Mouse (Mus musculus): ENCODE data around the gene Slc4a1.

Slc4a1 gene

DNA sequence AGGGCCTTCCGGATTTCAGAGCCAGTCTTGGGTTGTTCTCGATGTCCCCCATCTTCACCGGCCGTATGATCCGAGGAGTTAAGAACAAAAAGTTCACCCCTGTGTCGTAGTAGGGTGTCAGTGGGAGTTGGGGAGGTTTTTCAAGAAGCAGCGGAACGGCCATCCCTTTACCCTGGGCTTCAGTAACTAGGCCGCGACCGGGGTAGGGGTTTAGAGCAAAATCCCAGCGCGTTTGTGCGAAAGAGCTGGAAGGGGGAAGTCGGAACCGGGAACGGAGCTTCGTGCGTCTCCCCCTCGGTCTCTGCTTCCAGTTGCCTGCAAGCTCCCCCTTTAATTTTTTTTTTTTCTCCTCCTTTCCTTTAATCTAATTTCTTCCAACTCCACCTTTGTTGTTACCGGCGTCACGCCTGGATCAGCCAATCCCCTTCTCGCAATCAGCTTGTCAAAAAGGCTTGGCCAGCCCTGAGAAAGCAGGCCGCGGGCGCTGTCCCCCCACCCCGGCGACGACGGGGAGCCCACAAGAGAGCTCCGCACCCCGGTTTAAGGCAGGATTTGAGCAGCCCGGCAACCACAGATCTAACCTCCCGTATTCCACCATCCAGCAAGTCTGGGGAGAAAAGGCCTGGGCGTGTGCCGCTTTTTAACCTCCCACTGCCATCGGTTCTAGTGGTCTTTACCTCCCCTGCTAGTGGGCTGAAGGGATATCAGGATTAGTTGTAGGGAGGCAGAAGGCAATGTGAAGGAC, 45.9 kb downstream of the Slc4a1 start:
- DNase-seq = peak; percentile 88

DNA sequence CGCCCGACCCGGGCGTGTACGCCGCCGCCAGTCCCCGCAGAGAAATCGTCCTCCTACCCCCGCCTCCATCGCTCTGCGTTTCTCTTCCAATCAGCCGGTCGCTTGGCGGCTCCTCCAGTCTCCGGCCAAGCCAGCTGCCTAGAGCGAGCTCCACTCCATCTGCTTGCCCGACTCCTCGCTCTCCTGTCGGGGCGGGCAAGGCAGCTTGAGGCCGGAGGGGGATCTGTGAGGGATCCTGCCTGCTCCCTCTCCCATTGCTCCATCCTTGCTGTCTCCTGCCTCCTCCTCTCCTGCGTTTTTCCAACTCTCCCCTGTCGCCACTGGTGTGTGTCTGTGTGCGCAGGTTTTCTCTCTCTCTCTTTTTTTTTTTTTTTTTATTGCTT, 46.6 kb downstream of the Slc4a1 start, which contains the start of gene Ubtf:
Ubtf (minus strand) TSS at position 333 of the 383 bp plus-strand sequence.
- peak; percentile 89 for DNase-seq

DNA sequence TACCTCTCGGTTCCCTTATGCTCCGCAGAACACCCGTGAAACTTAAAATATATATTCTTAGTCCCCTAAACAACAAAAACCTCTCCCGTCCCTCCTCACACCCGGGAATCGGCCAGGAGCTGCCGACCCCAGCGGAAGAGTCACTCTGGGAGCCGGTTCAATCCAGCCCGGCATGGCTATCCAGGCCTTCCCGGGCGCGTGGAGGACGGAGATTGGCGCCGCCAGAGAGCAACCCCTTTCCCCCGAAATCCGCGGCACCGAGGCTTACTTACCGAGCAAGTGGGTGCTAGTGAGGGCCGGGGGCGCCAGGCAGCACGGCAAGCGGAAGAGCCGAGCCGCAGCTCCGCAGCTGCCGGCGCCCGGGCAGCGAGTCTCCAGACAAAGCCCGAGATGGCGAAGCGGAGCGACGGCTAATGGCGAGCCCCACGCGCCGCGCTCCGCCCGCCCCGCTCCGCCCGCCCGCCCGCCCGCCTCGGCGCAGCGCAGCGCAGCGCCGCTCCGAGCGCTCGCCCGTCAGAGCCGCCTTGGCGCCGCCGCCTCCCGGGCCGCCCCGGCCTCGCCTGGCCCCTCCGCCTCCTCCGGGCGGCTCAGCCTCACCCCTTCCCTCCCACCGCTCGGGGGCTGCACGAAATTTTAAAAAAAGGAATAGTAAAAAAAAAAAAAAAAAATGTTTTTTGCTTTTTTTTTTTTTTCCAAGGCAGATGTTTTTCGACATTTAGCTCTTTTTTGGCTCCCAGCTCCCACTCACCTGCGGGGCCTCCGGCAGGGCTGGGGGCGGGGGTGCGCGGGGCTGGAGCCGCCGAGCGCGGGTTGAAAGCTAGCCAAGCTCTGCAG, 47.2 kb downstream of the Slc4a1 start:
- peak; percentile 59 for DNase-seq

DNA sequence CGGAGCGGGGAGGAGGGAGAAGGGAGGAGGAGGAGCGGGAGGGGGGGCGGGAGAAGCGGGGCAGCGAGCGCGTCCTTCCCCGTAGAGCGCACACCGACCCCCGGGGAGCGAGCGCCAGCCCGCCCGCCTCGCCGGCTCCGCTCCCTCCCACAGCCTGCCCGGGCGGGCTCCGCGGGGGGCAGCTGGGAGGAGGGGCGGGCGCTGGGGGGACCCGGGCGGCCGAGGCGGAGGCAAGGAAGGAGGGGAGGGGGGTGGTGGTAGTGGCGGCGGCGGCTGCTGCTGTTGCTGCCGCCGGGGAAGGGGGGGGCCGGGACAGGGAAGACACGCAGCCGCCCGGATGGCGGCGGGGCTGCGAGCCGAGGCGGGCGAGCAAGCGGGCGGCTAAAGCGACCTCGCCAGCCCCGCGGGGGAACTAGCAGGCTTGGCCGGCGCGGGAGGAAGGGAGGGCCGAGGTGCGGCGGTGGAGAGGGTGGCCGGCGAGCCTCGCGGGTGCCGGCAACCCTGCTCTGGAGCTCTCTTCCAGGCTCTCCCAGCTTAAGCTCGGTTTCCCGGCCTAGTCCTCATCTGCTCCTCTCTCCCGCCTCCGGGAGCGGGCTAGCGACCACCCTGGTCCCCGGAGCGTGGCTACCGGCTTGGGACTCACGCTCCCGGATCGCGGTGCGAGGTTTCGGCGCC, 48.0 kb downstream of the Slc4a1 start:
- DNase-seq = peak; percentile 87

DNA sequence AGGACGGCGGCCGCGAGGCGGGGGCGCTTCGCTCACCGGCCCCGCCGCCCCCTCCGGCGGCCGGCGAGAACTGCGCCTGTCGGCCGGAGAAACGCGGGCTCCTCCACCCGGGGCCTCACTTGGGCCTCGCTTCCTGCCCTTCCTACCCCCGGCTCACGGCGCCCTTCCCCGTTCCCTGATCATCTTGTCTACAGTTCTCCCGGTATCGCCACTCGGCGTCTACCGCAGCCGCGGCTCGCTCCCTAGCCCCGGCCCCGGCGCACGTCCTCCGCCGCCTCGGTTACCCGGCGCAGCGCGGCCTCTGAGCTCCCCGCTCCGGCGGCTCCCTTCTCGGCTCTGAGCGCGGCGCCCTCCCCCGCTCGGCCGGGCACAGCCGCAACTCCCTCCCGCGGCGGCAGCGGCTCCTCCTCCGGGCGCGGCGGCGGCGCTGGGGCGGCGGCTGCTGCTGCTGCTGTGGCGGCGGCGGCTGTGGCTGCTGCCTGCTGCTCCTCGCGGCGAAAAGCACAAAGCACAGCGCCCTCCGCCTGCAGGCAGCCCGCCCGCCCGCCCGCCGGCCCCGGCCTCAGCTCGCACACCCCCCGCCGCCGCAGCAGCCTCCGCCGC, 48.6 kb downstream of the Slc4a1 start:
- peak; percentile 79 for DNase-seq

DNA sequence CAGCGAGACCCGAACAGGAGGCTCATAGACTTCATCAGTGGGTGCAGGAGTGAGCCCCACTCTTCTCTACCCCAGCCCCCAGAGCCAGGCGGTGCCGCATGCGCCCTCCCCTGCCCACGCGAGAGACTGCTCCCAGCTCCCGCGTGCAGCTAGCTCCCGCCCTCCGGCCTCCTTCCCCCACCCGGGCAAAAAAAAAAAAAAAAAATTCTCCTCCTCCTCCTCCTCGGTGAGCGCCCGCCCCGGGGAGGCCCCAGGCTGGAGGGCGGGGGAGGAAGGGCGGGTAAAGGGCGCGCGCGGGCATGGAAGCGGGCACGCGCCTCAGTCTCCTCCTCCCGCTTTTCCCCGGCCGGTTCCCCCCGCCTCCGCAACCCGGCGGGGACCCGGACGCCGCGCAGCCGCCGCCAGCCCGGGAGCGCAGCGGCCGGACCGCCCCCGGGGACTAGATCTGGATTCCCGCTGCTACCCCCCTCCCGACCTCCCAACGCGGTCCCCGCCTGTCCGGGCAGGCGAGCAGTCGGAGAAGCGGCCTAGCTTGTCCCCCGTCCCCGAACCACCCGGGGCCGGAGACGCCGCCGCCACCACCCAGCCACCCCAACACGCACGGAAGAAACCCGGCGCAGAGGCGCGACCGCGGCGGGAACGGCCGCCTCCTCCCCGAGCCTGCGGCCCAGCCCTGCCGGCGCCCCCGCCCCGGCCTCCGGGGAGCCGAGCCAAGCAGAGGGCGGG, 49.3 kb downstream of the Slc4a1 start:
- DNase-seq = peak; percentile 93

DNA sequence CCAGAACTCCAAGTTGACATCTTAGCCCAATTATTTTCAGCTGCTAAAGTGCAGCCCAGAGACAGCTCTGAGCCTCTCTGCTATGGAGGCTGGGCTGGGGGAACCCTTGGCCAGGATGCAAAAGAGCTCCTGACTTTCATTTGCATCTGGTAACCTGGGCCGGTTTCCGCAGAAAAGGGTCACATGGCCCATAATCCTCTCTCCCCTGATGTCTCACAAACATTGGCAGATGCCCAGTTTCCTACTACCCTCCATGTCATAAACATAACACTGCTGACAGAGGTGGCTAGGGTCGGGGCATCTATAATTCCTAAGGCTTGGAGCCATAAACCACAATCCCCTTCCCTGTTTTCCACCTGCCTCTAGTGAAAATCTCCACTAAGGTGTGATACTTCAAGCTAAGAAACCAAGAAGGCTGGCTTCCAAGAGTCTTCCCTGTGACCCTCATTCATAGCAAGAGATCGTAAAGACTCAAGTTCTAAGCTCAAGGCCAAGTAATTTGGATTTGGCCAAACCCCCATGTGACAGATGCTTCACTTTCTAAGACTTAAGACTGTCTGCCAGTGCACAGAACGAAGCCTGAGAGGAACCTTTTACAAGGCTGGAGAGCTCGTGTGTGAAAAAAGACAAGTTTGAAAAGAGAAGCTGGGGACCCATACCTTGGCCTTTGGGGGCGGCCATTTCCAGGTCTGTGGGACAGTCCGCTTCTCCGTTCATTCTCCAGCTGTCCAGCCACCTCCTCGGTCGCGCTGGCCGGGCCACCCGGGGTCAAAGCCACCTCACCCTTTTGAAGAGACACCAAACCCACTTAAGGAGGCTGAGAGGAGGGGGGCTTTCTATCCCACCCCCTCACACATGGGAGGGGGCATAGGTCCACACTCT, 50.1 kb downstream of the Slc4a1 start:
- no peak for DNase-seq

DNA sequence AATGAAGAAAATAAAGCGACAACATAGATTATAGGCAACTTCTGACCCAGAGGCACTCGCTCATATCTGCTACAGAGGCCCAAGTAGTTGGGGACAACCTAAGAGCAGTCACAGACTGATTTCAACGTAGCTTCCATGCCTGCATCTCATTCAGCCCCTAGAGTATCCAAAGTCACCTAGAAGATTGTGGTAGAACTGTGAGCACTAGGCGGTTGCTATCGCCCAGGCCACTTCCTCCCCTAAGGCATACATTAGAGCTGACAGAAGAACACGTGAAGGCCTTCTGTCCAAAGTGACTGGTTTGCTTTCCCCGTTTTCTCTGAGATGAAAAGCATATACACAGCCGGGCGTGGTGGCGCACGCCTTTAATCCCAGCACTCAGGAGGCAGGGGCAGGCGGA, 51.7 kb downstream of the Slc4a1 start:
- DNase-seq = no peak

DNA sequence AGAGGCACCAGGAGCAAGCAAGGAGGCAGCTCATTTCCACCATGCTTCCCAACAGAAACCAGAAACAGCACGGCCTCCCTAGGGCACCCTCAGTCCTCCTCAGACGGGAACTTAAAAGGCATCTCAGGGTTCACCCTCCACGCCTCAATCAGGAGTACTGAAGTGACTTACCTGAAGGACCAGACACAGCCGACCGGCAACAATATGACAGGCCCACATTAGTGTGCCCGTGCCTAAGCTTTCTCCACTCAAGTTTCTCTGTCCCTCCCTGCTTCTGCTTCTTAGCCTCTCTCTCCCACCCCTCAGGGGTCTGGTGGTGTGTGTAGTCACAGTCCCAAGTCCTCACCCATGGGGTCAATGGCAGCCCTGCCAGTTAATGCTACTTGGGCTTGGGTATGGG, 53.4 kb downstream of the Slc4a1 start:
- no peak for DNase-seq

DNA sequence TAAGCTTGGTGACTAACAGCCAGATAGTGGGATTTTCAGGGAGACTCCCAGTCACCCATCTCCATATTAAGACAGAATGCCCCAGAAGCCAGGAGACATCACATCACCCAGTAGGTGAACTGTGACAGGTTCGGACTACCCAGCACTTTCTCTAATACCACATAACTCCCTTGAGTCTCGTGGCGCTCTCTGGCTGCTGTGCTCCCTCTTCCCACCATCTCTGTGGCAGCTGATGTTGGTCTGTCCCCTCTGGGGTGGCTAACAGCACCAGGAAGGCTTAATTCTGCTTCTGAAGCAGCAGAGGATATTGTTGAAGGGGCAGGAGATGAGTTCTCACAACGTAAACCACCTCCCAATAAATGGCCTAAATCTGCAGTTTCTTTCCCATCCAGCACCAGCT, 54.0 kb downstream of the Slc4a1 start:
- DNase-seq = no peak

DNA sequence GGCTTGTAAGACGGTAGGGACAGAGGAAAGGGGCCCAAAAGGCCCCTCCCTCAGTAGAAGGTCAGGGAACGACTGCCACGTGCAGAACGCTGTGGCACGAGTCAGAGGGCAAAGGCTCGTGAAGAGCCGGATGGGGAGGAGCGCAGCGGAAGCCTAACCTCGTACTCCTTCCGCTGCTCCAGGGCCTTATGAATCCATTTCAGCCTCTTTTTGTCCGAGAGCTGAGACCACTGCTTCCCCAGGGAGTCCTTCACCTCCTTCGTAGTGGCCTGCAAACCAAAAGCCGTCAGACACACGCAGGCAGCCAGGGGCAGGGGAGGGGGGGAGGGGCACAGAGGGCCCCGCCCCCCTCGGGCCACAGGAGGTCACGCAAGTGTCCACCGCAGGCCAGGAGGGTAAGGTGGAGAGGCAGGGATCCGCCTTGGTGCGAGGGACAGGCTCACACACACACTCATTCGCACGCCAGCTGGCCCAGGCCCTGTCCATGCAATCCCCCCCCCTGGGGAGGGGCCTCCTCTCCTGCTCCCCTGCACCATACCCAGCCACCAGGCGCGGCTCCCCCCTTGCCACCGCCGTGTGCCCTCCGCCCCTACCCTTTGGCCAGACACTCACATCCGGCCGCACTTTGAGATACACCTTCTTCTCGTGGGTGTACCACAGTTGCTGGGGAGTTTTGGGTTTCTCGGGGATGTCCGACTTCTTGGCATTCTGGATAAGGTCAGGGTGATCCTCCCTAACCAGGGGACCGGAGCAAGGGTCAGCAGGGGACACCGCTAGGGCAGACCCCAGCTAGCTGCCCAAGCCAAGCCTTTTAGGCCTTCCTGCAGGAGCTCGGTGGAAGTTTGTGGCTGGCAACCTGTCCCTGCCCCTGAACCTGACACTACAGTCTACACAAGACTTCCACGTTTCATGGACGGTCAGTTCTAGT, 55.0 kb downstream of the Slc4a1 start:
- no peak for DNase-seq

DNA sequence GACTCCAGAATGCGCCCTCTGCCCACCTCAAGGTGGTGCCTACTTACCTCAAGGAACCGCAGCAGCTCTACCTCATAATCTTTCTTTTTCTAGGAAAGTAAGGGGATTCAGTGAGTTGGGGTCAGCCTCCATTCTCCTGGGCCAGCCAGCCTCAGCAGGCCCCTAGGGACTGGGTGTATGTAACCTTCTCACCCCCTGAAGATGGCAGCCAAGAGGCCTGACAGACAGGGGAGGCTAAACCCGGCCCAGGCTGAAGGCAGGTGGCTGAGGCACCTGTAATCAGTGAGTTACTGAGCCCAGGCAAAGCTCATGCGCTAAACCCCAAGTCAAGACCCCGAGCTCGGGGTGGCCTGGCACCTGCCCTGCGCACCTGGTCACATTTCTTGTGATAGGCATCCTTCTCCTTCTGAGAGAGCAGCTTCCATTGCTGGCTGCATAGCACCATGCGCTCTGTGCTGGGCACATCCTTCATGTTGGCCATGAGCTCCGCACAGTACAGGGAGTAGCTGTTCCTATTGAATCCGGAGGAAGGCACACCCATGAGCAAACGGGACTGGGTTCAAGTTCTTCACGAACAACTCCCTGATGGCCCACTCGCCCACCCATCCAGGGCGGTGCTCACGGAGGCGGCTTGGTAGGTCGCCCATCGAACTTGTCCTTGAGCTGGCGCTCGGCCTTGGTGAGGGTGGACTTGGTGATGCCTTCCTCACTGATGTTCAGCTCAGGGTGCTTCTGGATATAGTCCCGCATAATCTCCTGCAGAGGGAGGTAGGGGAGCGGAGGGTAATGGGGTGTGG, 56.0 kb downstream of the Slc4a1 start:
- no peak for DNase-seq

DNA sequence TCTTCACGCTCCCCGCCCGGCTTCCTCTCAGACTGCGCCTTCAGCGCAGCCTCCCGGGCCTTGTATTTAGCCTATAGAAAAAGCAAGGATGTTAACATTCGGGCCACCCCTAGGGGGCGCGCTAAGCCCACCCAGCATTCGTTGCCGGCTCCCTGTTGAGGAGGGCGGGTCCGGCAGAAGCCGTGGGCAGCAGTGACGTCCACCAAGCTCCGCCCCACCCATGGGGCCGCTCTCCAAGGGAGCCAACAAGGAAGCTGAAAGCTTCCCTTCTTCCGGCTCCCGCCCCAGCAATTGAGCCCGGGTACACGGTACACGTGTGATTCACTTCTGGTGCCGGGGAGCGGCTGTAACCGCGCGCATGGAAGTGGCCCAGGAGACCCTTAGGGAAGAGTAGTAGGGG, 57.0 kb downstream of the Slc4a1 start:
- peak; percentile 99 for DNase-seq

DNA sequence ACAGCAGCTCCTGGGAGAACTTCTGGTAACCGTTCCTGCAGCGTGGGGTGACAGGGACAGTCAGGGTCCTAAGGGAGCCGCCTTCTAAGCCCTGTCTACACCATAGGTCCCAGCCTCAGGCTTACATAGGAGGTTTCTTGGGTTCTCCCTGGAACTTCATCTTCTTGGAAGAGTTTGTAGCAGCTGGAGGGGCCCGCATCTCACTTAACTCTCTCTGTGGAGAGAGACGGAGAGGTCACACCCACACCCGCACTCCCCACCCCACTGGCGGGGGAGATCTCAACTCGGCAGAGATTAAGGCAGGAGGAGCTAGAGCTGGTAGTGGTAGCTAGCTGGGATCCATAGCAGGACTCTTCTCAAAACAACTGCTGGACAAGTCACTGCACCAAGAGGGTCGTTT, 57.9 kb downstream of the Slc4a1 start:
- no peak for DNase-seq

DNA sequence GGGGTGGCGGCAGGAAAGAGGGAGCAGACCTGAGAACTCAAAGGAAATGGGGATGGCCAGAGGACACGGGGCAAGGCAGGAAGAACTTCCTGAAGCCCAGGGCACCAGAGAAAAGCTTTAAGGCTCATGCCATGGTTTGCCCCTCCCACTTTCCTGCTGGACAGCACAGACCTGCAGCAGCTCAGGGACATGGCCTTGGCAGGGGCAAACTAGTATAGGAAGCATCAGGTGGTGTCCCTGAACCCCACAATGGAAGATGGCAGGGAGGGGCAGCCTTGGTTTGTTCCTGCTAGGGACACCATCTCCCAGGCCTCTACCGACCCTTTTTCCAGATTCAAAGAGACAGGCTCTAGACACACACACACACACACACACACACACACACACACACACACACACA, 60.6 kb downstream of the Slc4a1 start:
- no peak for DNase-seq

DNA sequence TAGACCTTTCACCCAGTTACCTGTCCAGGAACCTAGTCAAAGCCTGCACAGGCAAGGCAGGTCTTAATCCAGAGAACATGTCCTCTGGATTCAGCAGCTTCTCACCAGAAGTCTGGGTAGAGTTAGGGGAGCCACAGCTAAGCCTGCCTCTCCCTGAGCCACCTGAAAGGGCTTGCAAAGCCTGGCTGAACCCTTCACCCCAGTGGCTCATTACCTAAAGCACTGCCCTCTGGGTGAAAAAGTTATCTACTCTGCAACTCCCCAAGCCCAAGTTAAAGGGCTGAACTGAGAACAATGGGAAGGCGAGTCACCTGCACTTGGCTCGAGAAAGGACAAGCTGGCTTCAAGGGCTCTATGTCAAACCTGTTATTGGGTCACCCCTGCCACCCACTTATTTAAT, 61.9 kb downstream of the Slc4a1 start:
- no peak for DNase-seq

DNA sequence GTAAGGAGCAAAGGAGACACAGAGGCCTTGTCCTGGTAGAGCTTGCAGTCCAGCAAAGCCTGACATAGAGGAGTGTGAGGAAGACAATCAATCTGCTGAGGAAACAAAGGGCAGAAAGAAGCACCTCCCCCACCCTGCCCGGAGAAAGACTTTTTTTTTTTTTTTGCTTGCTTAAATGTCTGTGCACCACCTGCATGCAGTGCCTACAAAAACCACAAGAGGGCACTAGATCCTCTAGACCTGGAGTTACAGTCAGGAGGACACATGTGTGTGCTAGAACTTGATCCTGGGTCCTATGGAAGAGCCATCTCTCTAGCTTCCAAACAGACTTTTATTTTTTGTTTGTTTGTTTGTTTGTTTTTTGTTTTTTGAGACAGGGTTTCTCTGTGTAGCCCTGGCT, 66.2 kb downstream of the Slc4a1 start:
- peak; percentile 80 for DNase-seq

All from lung, postnatal 10 days (tissue).